Mouse (Mus musculus) monocyte, adult 59 days (primary cell): ENCODE measurements around the gene Mbd6. TPM values are rescaled to one million over a fixed set of nuclear protein-coding genes. Genes with fewer than 3 reads are reported as not detected.

Experiments used
- total RNA-seq, 2 experiments: library from RNA; stranded (reverse); gene quantifications; one replicate each; pipeline ENCODE4 v1.2.4; 2023

The Mbd6 gene
- total RNA-seq: 100 to 1,000 TPM; 116 to 118 TPM

GRCm38 (mm10) chr10:127288800-127289572 is at the start of gene Mbd6:
Gene Mbd6, minus strand, starts transcription at chr10:127289018.

GRCm38 (mm10) chr10:127321621-127322020 is 32.8 kb upstream of the Mbd6 start, which contains the start of gene Arhgap9:
Gene Arhgap9, plus strand, starts transcription at chr10:127321964.

GRCm38 (mm10) chr10:127311476-127312355 is 22.9 kb upstream of the Mbd6 start, which contains the start of gene Mars:
Gene Mars, minus strand, starts transcription at chr10:127311786.

GRCm38 (mm10) chr10:127266112-127267091 is 22.4 kb downstream of the Mbd6 start, which contains the start of gene Dctn2:
Gene Dctn2, plus strand, starts transcription at chr10:127266368.

GRCm38 (mm10) chr10:127262548-127263398 is 26.0 kb downstream of the Mbd6 start, which contains the start of gene Kif5a:
Gene Kif5a, minus strand, starts transcription at chr10:127263348.

Other genes starting within 250 kb of the Mbd6 start
- 1 to 10 TPM; 4.2 to 7.2 TPM for gene Mettl1, start 247.6 kb downstream of the Mbd6 start, total RNA-seq
- gene Eef1akmt3, start 247.5 kb downstream of the Mbd6 start, total RNA-seq: under 1 TPM in 1 of 2 experiments, not detected in 1; 0.30 TPM
- not detected for gene Cyp27b1, start 240.8 kb downstream of the Mbd6 start, total RNA-seq
- gene March9, start 228.8 kb downstream of the Mbd6 start, total RNA-seq: under 1 TPM in 1 of 2 experiments, not detected in 1; 0.15 TPM
- 10 to 100 TPM; 74.8 to 91.0 TPM for gene Cdk4, start 225.5 kb downstream of the Mbd6 start, total RNA-seq
- gene Tspan31, start 218.8 kb downstream of the Mbd6 start, total RNA-seq: 10 to 100 TPM; 66.0 to 66.3 TPM
- 10 to 100 TPM; 32.9 to 33.7 TPM for gene Agap2, start 213.7 kb downstream of the Mbd6 start, total RNA-seq
- 100 to 1,000 TPM; 136 to 140 TPM for gene Os9, start 167.9 kb downstream of the Mbd6 start, total RNA-seq
- gene B4galnt1, start 123.8 kb downstream of the Mbd6 start, total RNA-seq: 100 to 1,000 TPM; 257 to 262 TPM
- gene Slc26a10, start 108.4 kb downstream of the Mbd6 start, total RNA-seq: not detected
- gene Arhgef25, start 98.9 kb downstream of the Mbd6 start, total RNA-seq: under 1 TPM in 1 of 2 experiments, not detected in 1; 0.55 TPM
- gene Dtx3, start 93.3 kb downstream of the Mbd6 start, total RNA-seq: 10 to 100 TPM; 24.6 to 28.6 TPM
- gene Pip4k2c, start 77.4 kb downstream of the Mbd6 start, total RNA-seq: 10 to 100 TPM; 20.6 to 21.1 TPM
- 1 to 10 TPM; 2.4 to 3.3 TPM for gene Kif5a, start 25.7 kb downstream of the Mbd6 start, total RNA-seq
- gene Dctn2, start 22.6 kb downstream of the Mbd6 start, total RNA-seq: 100 to 1,000 TPM; 111 to 113 TPM
- 10 to 100 TPM; 37.6 to 42.2 TPM for gene Mars, start 22.8 kb upstream of the Mbd6 start, total RNA-seq
- gene Arhgap9, start 32.9 kb upstream of the Mbd6 start, total RNA-seq: 100 to 1,000 TPM; 216 to 240 TPM
- gene Gli1, start 53.0 kb upstream of the Mbd6 start, total RNA-seq: under 1 TPM in 1 of 2 experiments, not detected in 1; 0.66 TPM
- not detected for gene Inhbe, start 65.4 kb upstream of the Mbd6 start, total RNA-seq
- not detected for gene Inhbc, start 81.4 kb upstream of the Mbd6 start, total RNA-seq
- gene R3hdm2, start 91.3 kb upstream of the Mbd6 start, total RNA-seq: 100 to 1,000 TPM in 1 of 2 experiments, 10 to 100 TPM in 1; 98.4 to 116 TPM
- gene Stac3, start 212.7 kb upstream of the Mbd6 start, total RNA-seq: 1 to 10 TPM; 1.0 to 3.7 TPM
- not detected for gene Ndufa4l2, start 225.9 kb upstream of the Mbd6 start, total RNA-seq
- gene Shmt2, start 233.4 kb upstream of the Mbd6 start, total RNA-seq: 10 to 100 TPM; 12.1 to 12.7 TPM
- not detected for gene Nxph4, start 245.5 kb upstream of the Mbd6 start, total RNA-seq